Mouse (Mus musculus): ENCODE data around the gene Syp.

DNA sequence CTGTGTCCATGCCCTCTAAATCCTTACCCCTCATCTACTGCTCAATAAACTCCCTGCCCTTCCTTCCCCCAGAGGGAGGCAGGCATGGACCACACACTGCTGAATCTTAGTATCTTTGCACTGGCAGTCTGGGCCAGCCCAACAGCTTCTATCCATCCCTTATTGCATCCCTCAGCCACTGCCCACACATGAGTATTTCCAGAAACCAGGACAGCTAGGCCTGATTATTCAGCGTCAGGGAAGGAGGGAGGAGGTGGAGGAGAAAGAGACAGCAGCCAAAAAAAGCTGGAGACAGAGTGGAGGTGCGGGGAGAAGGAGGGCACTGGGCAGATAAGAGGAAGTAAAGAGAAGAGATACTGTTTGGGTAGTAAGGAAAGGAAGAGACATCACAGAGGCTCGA lies 3.2 kb upstream of the Syp start:
- TF ChIP-seq CTCF (IDR thresholded peaks at IDR 0.05; ENCODE audit: low read depth, low read length), result no peak
- TF ChIP-seq POLR2A (IDR thresholded peaks at IDR 0.05; ENCODE audit: borderline replicate concordance, low read depth, low read length), result no peak

All from bone marrow macrophage, adult 2 months (primary cell).